Mouse (Mus musculus): ENCODE measurements around the gene Grm4. TPM values are rescaled to one million over a fixed set of nuclear protein-coding genes. Genes with fewer than 3 reads are reported as not detected.

Gene Grm4
- polyA plus RNA-seq, 1 experiment: 0.02 TPM

GRCm38 (mm10) chr17:27488173-27488823, 32.9 kb downstream of the Grm4 start:
- no peaks in the 10 kb centered on the region for H3K36me3 ChIP-seq (ENCODE audit: control insufficient read depth, insufficient read depth, low read length)
- H3K4me3 ChIP-seq (ENCODE audit: insufficient read depth, low read depth, low read length): no peak overlapping the region
- TF ChIP-seq POLR2A (IDR thresholded peaks at IDR 0.05; ENCODE audit: low read depth, low read length) (no peak), CTCF (conservative IDR thresholded peaks at IDR 0.05; ENCODE audit: insufficient read depth, insufficient read length, low read depth, low read length) (no peak)
- H3K27ac ChIP-seq (ENCODE audit: insufficient read depth, low read depth, low read length): no peak overlapping the region
- no peaks in the 10 kb centered on the region for H3K4me1 ChIP-seq (ENCODE audit: control insufficient read depth, insufficient read depth, low read length)
- DNase-seq: no peak
- WGBS: 69% methylated on average over 16 of the region's 16 CpGs
- H3K27me3 ChIP-seq (replicated peaks; ENCODE audit: control insufficient read depth, insufficient read depth, low read length): no peaks in the 10 kb centered on the region

- TF ChIP-seq POLR2A (IDR thresholded peaks at IDR 0.05; ENCODE audit: low read depth, low read length): no peak
- no peak for TF ChIP-seq CTCF (conservative IDR thresholded peaks at IDR 0.05; ENCODE audit: insufficient read depth, insufficient read length, low read depth, low read length)
- H3K36me3 ChIP-seq (ENCODE audit: control insufficient read depth, insufficient read depth, low read length): no peaks in the 10 kb centered on the region
- WGBS: 56% methylated on average over 8 of the region's 8 CpGs
- H3K27me3 ChIP-seq (replicated peaks; ENCODE audit: control insufficient read depth, insufficient read depth, low read length): no peaks in the 10 kb centered on the region
- DNase-seq: no peak
- H3K4me3 ChIP-seq (ENCODE audit: insufficient read depth, low read depth, low read length): no peak overlapping the region
- H3K27ac ChIP-seq (ENCODE audit: insufficient read depth, low read depth, low read length): no peak overlapping the region
- H3K4me1 ChIP-seq (ENCODE audit: control insufficient read depth, insufficient read depth, low read length): no peaks in the 10 kb centered on the region
These were observed 35.3 kb downstream of the Grm4 start for GRCm38 (mm10) chr17:27485940-27486339.

GRCm38 (mm10) chr17:27483571-27483970, 37.6 kb downstream of the Grm4 start:
- no peak for TF ChIP-seq CTCF (conservative IDR thresholded peaks at IDR 0.05; ENCODE audit: insufficient read depth, insufficient read length, low read depth, low read length)

GRCm38 (mm10) chr17:27480143-27481103, 40.8 kb downstream of the Grm4 start:
- Histone ChIP-seq H3K36me3 (ENCODE audit: control insufficient read depth, insufficient read depth, low read length) (no peaks in the 10 kb centered on the region), H3K4me3 (ENCODE audit: insufficient read depth, low read depth, low read length) (no peak overlapping the region), H3K4me1 (ENCODE audit: control insufficient read depth, insufficient read depth, low read length) (no peaks in the 10 kb centered on the region), H3K27me3 (replicated peaks; ENCODE audit: control insufficient read depth, insufficient read depth, low read length) (no peaks in the 10 kb centered on the region), H3K27ac (ENCODE audit: insufficient read depth, low read depth, low read length) (no peak overlapping the region)
- no peak for TF ChIP-seq CTCF (conservative IDR thresholded peaks at IDR 0.05; ENCODE audit: insufficient read depth, insufficient read length, low read depth, low read length)
- TF ChIP-seq POLR2A (IDR thresholded peaks at IDR 0.05; ENCODE audit: low read depth, low read length): no peak
- no peak for DNase-seq
- WGBS: 67% methylated on average over 29 of the region's 29 CpGs

More at GRCm38 (mm10) chr17:27483571-27483970, 37.6 kb downstream of the Grm4 start:
- H3K4me3 ChIP-seq (ENCODE audit: insufficient read depth, low read depth, low read length): no peak overlapping the region
- no peaks in the 10 kb centered on the region for H3K4me1 ChIP-seq (ENCODE audit: control insufficient read depth, insufficient read depth, low read length)
- no peaks in the 10 kb centered on the region for H3K27me3 ChIP-seq (replicated peaks; ENCODE audit: control insufficient read depth, insufficient read depth, low read length)
- H3K27ac ChIP-seq (ENCODE audit: insufficient read depth, low read depth, low read length): no peak overlapping the region
- no peaks in the 10 kb centered on the region for H3K36me3 ChIP-seq (ENCODE audit: control insufficient read depth, insufficient read depth, low read length)
- DNase-seq: no peak
- 73% methylated on average over 3 of the region's 3 CpGs for WGBS

- 89% methylated on average over 11 of the region's 11 CpGs for WGBS
- Histone ChIP-seq H3K4me3 (ENCODE audit: insufficient read depth, low read depth, low read length) (no peak overlapping the region), H3K36me3 (ENCODE audit: control insufficient read depth, insufficient read depth, low read length) (no peaks in the 10 kb centered on the region), H3K27ac (ENCODE audit: insufficient read depth, low read depth, low read length) (no peak overlapping the region), H3K4me1 (ENCODE audit: control insufficient read depth, insufficient read depth, low read length) (no peaks in the 10 kb centered on the region), H3K27me3 (replicated peaks; ENCODE audit: control insufficient read depth, insufficient read depth, low read length) (no peaks in the 10 kb centered on the region)
- DNase-seq: no peak
- TF ChIP-seq POLR2A (IDR thresholded peaks at IDR 0.05; ENCODE audit: low read depth, low read length) (no peak), CTCF (conservative IDR thresholded peaks at IDR 0.05; ENCODE audit: insufficient read depth, insufficient read length, low read depth, low read length) (no peak)
These were observed 45.6 kb downstream of the Grm4 start for GRCm38 (mm10) chr17:27475650-27476049.

- peak; percentile 42 for DNase-seq
- WGBS: 20% methylated on average over 6 of the region's 6 CpGs
- Histone ChIP-seq H3K27me3 (replicated peaks; ENCODE audit: control insufficient read depth, insufficient read depth, low read length) (no peaks in the 10 kb centered on the region), H3K4me3 (ENCODE audit: insufficient read depth, low read depth, low read length) (no peak overlapping the region), H3K27ac (ENCODE audit: insufficient read depth, low read depth, low read length) (no peak overlapping the region), H3K4me1 (ENCODE audit: control insufficient read depth, insufficient read depth, low read length) (no peaks in the 10 kb centered on the region), H3K36me3 (ENCODE audit: control insufficient read depth, insufficient read depth, low read length) (no peaks in the 10 kb centered on the region)
- TF ChIP-seq CTCF (conservative IDR thresholded peaks at IDR 0.05; ENCODE audit: insufficient read depth, insufficient read length, low read depth, low read length) (no peak), POLR2A (IDR thresholded peaks at IDR 0.05; ENCODE audit: low read depth, low read length) (no peak)
These were observed 54.6 kb downstream of the Grm4 start for GRCm38 (mm10) chr17:27466620-27467019.

GRCm38 (mm10) chr17:27465924-27466323, 55.3 kb downstream of the Grm4 start:
- H3K27me3 ChIP-seq (replicated peaks; ENCODE audit: control insufficient read depth, insufficient read depth, low read length): no peaks in the 10 kb centered on the region
- WGBS: 78% methylated on average over 8 of the region's 8 CpGs
- H3K4me3 ChIP-seq (ENCODE audit: insufficient read depth, low read depth, low read length): no peak overlapping the region
- DNase-seq: no peak
- TF ChIP-seq POLR2A (IDR thresholded peaks at IDR 0.05; ENCODE audit: low read depth, low read length) (no peak), CTCF (conservative IDR thresholded peaks at IDR 0.05; ENCODE audit: insufficient read depth, insufficient read length, low read depth, low read length) (no peak)
- no peaks in the 10 kb centered on the region for H3K36me3 ChIP-seq (ENCODE audit: control insufficient read depth, insufficient read depth, low read length)
- no peaks in the 10 kb centered on the region for H3K4me1 ChIP-seq (ENCODE audit: control insufficient read depth, insufficient read depth, low read length)
- H3K27ac ChIP-seq (ENCODE audit: insufficient read depth, low read depth, low read length): no peak overlapping the region

All from kidney, adult 2 months (tissue).